Mouse (Mus musculus): ENCODE results near the gene Npas2.

The Npas2 gene

DNA sequence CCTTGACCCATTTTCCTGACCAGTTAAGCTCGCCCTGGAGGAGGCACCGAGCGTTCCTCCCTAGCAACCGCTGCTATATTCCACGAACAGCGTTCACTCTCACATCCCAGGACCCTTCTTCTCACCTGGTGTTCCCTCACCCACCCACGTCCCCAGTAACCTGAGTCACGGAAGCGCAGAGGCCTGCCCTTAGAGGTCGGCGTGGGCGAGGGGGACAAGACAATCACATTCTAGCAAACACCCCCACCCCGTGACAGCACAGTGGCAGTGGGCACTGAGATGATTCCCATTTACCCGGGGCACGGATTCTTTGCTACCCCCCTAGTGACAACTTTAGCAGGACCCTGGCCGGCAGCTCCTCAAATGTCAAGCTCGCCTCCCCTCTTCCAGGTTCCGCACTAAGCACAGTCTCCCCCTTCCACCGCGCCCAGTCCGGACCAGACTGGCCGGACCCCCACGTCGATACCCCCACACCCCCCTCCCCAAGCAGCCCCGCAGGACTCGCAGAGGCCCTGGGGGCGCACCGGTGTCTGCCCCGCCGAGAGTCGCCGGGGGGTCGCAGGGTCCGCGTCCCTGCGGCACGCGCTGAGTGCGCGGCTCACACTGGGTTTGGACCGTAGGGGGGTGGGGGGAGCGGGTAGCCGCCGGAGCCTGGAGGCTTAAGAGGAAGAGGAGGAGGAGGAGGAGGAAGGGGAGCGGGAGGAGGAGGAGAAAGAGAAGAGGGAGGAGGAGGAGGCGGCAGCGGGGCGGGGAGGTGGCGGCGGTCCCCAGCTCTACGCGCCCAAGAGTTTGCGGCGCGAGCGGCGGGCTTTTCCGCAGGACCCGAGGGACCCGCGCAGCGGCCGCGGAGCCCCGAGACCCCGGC, at the start of gene Npas2:
Npas2 (plus strand) TSS at position 735 of the 865 bp plus-strand sequence.
- peak; percentile 47 for DNase-seq (ENCODE audit: low read depth)

DNA sequence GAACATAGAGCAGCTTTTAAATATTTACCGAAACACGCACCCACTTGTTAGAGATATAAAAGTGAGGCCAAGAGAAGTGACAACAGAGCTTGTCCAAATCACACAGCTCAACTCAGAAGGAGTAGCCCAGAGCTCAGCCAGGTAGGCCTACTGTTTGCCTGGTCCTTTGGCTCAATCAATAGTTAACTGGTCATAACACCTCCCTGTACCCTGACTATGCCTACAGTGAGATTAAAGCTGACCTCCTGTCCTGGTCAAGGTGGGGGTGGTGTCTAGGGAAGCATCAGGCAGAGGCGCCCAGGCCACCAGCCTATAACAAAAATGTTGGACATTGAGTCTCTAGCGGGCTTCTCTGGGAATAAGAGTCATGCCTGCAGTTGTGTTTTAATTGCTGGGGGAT, 36.8 kb upstream of the Npas2 start:
- no peak for DNase-seq (ENCODE audit: low read depth)

DNA sequence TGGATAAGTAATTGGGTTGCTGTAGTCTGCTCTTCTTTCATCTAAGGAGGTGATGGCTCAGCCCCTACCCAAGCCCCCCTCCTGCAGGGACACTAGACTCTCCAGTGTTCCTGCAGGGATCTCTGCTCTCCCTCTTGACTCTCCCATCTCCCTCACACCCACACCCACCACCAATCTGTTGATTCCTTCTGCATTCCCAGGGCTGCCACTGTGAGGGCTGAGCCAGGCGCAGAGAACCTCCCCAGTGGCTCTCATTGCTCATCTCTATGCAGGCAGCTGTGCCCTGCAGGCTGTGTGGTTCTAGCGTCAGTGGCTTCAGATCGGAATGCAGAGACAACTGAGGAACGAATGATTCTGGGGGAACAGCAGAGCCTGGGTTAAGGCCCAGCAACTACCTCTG, 33.4 kb upstream of the Npas2 start:
- DNase-seq (ENCODE audit: low read depth): no peak

DNA sequence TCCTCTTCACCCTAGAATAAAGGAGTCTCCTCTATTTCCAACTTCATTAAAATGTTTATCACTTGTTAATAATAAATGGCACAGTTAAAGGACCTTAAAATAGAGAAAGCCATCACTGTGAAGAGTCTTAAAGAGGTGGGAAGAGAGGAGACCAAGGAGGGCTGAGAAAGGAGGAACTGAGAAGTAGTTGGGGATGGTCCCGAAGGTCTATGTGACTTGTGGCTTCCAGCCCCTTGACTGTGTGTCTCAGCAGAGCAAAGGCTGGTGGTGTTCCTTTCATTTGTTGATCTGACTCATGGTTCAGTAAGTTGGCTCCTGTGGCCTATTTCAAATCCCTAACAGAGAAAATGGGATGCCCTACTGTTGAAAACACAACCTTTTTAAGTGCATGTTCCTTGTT, 30.5 kb upstream of the Npas2 start:
- no peak for DNase-seq (ENCODE audit: low read depth)

DNA sequence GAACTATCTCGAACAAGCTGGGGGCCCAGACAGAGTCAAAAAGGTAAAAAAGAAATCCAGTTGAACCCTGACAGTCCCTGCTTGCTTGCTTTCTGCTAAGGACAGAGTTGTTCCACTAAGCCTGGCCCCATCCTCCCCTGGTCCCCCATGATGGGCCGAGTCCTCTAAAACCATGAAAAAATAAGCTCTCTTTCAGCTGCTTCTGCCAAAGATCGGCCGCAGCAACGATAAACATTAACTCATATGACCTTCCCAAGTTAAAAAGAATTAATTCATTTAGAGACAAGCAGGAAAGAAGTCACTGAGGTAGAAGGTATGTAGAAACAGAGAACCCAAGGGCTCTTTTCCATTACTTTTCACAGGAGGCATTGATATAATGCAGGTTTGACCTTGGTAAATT, 16.8 kb upstream of the Npas2 start:
- DNase-seq (ENCODE audit: low read depth): no peak

DNA sequence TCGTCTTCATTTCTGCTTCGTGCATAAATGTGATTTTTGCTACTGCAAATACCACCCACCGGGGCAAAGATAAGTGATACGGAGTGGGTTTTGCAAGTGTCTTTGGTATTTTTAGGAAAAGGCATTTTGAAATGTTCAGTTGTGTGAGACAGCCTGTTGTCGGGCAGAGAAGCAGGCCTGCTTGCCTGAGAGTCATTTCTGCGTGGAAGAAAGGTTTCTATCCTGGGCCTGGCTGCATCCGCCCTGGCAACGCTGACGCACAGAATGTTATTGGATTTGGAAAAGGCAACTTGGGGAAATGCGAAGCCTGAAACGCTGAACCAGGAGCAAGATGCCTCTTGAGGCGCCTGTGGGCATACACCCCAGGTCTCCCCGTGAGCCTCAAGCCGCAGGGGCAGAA, 16.3 kb upstream of the Npas2 start:
- DNase-seq (ENCODE audit: low read depth): no peak

DNA sequence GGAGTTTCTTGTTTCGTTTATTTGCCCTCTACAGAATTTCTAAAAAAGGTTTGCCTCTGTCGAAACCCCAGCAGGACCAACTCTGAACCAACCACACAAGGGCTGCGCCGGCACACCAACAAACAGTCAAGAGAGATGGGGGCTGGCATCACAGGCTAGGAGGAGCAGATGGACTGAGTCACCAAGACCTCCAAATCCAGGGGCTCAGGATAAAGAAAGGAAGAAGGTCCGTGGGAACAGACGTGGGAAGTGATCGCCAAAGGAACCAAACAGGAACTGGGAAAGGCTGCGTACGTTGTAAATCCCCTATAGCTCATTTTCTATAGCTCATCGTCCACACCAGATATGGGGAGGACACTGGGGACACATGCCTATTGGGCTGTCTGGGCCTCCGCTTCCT, 13.7 kb upstream of the Npas2 start:
- no peak for DNase-seq (ENCODE audit: low read depth)

DNA sequence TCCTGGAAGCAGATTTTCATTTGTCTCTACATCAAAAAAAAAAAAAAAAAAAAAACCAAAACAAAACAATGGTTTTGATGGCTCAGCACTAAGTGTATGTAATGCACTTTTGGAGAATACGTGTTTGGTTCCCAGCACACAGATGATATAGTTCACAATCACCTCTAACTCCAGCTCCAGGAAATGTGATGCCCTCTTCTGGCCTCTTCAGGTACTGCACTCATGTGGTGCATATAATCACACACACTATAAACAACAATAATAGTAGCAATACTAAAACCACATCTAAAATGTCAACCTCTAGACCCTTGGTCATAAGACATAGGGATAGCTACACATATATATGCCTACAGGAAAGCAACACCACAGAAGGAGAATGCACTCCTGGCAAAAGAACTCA, 13.0 kb upstream of the Npas2 start:
- DNase-seq (ENCODE audit: low read depth): no peak

DNA sequence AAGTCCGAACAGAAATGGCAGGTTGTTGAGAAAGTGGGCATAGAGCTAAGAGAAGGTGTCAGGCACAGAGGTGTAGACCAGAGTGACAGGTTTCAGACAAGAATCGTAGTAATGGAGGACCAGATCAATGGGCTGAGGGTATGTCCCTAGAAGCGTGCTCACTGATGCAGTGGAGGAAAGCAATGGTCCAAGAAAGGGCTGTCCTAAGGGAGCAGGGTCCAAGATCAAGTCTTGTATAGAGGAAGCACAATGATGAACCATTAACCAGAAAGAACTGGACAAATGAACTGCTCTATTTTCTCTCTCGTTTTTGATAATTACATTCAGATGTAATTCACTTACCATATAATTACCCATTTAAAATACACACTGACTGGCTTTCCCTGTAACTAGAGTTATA, 11.6 kb upstream of the Npas2 start:
- DNase-seq (ENCODE audit: low read depth): no peak

DNA sequence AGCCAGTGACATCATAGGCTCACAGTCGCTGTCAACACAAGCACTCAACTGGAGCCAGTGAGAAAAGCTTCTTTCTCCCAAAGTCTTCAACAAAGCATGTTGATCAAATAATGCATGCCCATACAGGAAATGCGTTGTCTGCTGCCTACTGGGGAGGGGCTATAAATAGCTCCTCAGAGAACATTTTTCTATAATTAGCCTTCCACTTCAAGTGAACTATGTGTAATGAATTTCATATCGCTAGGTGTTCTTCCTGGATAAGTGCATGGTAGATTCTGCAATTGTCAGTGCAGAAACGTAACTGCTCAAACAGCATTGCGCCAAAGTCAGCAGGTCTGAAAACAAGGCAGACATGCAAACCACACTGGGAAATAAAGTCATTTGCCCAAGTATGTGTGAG, 7.7 kb upstream of the Npas2 start:
- peak; percentile 66 for DNase-seq (ENCODE audit: low read depth)

DNA sequence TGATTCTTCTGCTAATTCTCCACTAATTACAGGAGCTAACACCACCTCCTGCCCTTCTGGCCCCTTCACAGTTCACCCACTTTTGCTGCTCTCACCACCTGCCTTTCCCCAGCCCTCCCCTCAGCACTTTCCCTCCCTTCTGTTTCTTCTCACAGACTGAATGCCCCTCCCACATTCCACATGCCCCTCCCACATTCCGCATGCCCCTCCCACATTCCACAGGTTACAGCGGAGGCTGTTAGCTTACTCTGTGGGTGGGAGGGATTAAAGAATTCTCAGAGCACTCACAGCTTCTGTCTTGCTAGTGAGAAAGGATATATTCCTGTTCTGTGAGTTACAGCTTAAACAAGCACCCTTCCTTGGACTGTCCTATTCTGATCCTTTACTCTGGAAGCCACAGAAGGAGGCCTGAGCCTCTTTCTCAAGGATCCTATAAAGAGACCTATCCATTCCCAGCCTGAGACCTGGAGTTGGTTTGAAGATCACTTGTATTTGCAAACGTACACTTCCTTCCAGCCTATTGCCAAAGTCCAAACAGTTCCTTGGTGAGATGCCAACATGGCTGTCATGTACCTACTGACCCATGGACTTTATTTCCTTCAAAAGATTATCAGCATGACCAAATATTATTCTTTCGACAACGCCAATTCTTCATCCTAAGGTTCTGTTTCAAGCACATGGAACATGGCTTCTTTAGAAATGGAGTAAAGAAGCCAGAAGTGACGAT, 6.7 kb upstream of the Npas2 start:
- no peak for DNase-seq (ENCODE audit: low read depth)

DNA sequence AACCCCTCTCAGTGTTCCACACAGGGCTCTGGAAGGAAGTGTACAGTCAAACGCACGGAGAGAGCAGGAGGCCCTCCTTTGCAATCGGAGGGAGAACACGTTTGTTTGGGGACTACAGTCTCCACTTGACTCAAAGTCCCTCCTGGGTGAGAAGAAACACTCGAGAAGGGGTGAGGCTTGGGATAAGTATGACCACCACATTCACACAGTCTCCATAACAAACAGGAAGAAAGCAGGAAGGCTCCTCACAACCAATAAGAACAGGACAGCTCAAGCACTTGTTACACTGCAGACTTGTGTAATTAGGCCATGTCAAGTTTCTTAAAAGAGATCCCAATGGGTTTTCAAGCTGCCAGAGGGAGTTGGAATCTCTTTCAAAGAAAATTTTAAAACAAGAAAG, 2.4 kb upstream of the Npas2 start:
- no peak for DNase-seq (ENCODE audit: low read depth)

DNA sequence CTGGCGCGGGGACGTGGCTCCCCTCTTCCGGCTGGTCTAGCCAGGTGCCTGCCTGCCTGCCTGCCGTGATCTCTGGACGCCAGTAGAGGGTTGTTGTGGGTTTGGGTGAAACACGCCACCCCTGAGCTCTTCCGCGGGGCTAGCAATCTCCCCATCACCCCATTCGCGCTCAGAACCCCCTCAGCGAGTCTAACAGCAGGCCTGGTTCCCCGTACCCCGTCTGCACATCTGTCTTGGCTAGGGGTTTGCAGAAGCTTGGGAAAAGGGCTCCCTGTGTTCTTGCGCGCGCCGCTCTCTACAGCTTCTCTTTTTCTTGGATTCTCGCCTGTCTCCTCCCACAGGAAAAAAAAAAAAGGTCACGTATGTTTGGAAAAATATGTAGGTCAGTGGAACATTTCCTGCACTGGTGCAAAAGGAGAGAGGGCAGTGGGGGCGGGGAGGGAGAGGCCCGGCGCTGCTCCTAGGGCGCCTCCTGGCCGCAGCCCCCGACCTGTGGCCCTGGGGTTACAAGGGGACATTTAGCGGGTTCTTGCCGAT, 1.0 kb upstream of the Npas2 start:
- DNase-seq (ENCODE audit: low read depth): peak; percentile 58

DNA sequence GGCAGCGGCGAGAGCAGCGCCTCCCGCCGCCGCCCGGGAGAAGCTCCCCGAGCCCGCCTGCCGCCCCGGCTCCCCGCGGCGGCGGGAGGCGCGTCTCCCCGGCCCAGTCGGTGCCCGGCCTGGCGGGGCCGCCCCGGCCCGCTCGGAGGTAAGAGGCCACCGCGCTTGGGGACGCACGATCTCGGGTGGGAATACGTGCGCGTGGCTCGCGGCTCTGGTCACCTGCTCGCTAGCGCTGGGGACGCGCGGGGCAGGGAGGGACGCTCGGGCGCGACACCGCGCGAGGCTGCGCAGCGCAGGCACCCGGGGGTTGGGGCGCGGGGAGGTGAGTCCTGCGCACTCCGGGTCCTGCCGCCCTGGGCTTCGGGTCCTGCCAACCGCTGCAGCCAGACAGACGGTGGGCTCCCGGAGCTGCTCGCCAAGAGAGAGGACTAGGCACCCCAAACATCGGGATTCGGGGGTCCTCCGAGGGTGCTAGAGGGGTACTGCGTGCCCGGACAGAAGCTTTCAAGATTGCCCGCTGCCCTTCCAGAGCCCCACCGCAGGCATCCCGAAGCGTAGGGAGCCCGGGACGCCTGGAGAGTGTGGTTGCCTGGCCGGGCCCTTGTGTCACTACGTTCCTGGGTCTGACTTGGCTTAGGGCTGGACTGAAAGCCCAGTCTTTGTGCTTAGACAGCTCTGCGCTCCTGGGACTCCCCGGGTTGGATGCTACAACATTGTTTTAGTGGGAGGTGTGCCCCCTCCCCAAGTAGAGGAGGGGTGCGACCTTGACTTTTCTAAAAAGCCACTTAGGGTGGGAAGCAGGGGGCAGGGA, 538 bp downstream of the Npas2 start:
- peak; percentile 54 for DNase-seq (ENCODE audit: low read depth)

DNA sequence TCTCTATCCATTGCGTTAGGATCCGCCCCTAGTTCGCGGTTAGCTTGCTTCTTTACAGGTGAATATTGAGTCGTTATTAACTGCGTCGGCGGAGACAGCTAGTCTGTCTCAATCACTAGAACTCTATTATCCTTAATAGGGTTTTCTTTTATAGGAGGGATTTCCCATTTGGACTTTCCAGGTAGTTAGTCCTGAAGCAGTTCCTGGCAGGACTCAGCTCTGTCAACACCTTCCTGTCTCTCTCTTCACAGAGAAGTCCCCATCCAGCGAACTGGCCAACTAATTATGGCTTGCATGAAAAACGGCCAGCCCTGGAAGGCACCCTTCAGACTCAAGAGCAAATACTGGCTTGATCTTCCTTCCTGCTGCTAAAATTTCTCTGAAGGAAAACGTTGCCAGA, 1.4 kb downstream of the Npas2 start:
- DNase-seq (ENCODE audit: low read depth): no peak

DNA sequence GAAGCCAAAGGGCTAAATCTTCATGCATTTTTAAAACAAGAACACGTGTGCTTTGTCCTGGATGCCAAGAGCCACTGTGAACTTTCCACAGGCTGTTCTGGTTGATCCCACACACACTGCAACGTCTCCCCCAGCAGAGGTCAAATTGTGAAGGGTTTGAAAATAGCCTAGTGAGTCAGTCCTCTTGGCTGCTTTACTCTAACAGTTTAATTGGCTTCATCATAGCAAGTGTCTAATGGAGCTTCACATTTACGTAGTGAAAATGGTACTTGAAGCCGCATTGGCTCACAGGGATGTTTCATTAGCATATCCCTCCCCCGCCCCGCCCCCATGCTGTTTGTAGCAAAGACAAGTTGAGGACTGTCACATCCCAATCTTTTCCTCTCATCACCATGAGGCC, 2.6 kb downstream of the Npas2 start:
- DNase-seq (ENCODE audit: low read depth): no peak

DNA sequence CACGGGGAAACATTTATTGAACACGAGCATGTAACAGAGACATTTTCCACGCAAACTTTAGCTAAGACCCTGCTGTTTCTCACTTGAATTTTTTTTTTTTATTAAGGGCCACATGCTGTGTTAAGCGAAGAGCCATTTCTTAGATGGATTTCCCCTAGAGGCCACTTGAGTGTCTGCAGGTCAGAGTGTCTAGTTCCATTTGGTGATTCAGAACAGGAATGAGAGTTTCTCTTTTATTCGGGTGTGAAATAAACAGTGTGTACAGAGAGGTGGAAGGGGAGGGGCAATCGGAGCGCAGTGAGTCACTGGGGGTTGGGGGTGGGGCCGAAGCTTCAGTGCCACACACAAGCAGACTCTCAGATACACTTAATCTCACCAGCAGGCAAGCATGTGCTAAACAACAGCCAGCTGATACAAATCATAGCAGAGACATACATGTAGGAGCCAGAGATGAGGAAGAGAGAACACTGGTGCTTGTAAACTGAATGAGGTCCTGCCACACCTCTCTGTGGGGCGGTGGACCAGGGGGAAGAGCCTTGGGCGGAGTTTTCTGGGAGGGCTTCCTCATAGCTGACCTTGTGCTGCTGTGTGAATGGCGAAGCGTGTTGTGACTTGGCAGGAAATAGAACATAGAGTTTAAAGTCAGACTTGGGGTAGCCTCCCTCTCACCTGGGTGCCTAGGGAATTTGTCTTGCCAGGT, 3.3 kb downstream of the Npas2 start:
- DNase-seq (ENCODE audit: low read depth): peak; percentile 78

DNA sequence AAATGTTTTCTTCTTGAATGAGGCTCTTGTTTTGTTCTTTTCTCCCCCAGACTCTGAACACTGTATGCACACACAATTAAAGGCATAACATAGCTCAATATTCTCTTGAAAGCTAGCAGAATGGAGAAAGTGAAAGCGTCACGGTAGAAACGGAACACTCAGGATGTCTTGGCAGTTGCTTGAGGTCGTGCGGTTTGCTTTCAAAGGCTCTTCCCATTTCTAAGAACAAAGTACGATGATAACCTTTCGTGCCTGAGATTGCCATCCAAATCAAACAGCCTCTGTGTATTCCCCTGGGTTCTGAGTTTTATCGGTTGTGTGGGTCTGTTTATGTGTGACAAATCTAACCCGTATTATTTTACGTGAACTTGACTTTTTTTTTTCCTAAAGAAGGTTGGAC, 11.5 kb downstream of the Npas2 start:
- DNase-seq (ENCODE audit: low read depth): peak; percentile 79

DNA sequence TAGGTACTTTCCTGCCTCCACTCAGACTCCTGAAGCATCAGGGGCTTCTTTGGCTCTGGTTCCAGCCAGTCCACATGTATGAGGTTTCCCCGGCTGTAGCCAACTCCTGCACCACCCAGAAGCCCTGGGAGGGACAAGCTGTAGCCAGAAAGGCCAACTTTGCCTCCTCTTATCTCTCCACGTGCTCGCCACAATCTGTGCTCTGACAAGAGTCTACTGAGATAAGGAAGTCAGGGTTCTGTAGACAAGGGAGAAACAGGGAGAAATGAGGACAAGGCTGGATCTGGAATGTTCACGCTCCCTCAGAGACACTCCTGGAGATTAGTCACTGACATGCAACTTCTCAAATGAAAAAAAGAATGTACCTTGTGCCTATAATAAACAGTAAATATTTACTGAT, 12.2 kb downstream of the Npas2 start:
- DNase-seq (ENCODE audit: low read depth): no peak

DNA sequence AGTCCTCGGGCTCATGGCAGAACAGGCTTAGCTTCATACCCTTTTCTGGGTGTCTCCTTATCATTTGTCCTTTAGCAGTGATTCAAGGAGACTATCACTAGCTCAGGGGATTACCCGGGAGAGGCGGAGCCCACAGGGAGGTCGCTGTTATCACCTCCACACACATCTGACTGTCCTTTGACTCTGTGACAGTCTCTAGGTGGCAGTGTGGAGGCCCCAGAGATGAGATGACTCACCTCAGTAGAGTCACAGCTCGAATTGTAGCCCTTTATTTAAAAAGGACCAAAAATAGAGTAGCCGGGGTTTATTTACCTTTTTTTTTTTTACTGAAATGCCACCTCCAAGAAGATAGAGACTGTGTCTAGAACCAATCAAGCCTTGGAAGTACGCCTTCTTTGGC, 13.4 kb downstream of the Npas2 start:
- DNase-seq (ENCODE audit: low read depth): peak; percentile 69

DNA sequence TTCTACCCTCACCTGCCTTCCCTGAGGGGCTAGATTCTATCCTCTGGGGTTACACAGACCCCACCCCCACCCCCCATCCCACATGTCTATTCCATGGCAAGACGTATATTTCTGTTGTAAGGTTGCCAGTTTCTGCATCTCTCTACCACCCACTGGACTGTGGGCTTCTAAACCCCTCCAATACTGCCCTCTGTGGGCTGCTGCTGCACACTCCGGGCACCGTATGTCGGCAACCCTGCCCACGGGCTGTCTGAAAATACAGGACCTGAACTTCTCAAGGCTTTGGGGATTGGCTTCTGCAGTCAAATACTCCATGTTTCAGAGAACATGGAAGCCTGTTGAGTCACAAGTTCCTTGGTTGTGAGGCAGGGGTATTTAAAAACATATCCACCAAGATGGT, 17.4 kb downstream of the Npas2 start:
- peak; percentile 62 for DNase-seq (ENCODE audit: low read depth)

DNA sequence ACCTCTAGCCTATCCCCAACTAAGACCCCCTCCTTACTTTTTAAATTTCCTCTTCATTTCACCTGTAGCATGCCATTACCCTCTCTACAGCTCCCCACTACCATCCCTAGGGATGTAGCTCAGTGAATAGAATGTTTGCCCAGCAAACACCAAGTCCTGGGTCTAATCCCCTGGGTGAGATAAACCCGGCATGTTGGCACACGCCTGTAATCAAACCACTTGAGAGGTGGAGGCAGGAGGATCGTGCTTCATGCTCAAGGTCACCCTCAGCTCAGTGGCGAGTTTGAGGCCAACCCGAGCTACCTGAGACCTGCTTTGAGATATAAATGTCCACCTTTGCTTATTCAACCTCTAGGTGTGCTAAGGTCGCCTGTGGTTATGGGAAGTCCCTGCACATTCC, 19.5 kb downstream of the Npas2 start:
- no peak for DNase-seq (ENCODE audit: low read depth)

Data from naive thymus-derived CD4-positive, alpha-beta T cell, adult 2 months (primary cell).